Mouse (Mus musculus) spleen, adult 18-20 months (tissue): ENCODE data around the gene Gm49383.
A peak's percentile ranks its signal among the peaks of the same experiment; 100 is the strongest.
"Not testable (repeated sequence)": the region's sequence is repeated elsewhere in the genome, so short reads cannot be mapped to it uniquely, and the experiment has no call there.

Source experiments
- DNase-seq, 2 experiments: peaks; one replicate each; pipeline ENCODE4 v3.0.0; 2022; ENCODE audit warnings: mixed read lengths in 2 of 2

The Gm49383 gene

GRCm38 (mm10) chr12:69198164-69198535 lies 1.2 kb upstream of the Gm49383 start, which contains the start of gene Dnaaf2:
Gene Dnaaf2, minus strand, starts transcription at chr12:69198429.
- peak in 1 of 2 experiments; percentile 57 for DNase-seq

- DNase-seq, result peak; percentile 39 to 60
These were observed 667 bp upstream of the Gm49383 start for GRCm38 (mm10) chr12:69197378-69198163.

- no peak for DNase-seq
These were observed 4.3 kb downstream of the Gm49383 start for GRCm38 (mm10) chr12:69192637-69193036.

- DNase-seq, result no peak
These were observed 5.5 kb downstream of the Gm49383 start for GRCm38 (mm10) chr12:69191396-69191795.

- DNase-seq, result no peak
These were observed 6.4 kb downstream of the Gm49383 start for GRCm38 (mm10) chr12:69190522-69190921.

GRCm38 (mm10) chr12:69190074-69190473 lies 6.8 kb downstream of the Gm49383 start:
- DNase-seq, result no peak

GRCm38 (mm10) chr12:69186811-69187471 lies 10.0 kb downstream of the Gm49383 start:
- no peak for DNase-seq

- no peak for DNase-seq
These were observed 11.5 kb downstream of the Gm49383 start for GRCm38 (mm10) chr12:69185371-69185770.

GRCm38 (mm10) chr12:69184342-69185295 lies 12.3 kb downstream of the Gm49383 start:
- peak; percentile 57 to 70 for DNase-seq

GRCm38 (mm10) chr12:69183583-69184308 lies 13.2 kb downstream of the Gm49383 start, which contains the start of the genes Rpl36al and Mgat2:
Gene Rpl36al, minus strand, starts transcription at chr12:69184083.
Gene Mgat2, plus strand, starts transcription at chr12:69184157.
- peak; percentile 96 to 99 for DNase-seq

- DNase-seq, result no peak
These were observed 15.1 kb downstream of the Gm49383 start for GRCm38 (mm10) chr12:69181800-69182199.

GRCm38 (mm10) chr12:69179371-69179770 lies 17.5 kb downstream of the Gm49383 start:
- DNase-seq, result no peak

- no peak for DNase-seq
These were observed 19.4 kb downstream of the Gm49383 start for GRCm38 (mm10) chr12:69177526-69177925.

- no peak for DNase-seq
These were observed 20.9 kb downstream of the Gm49383 start for GRCm38 (mm10) chr12:69175975-69176374.

GRCm38 (mm10) chr12:69171307-69171706 lies 25.6 kb downstream of the Gm49383 start:
- DNase-seq, result no peak

GRCm38 (mm10) chr12:69168461-69169106 lies 28.3 kb downstream of the Gm49383 start, which contains the start of gene Lrr1:
Gene Lrr1, plus strand, starts transcription at chr12:69168814.
- DNase-seq, result peak; percentile 69 to 86

GRCm38 (mm10) chr12:69167656-69168460 lies 29.0 kb downstream of the Gm49383 start:
- no peak for DNase-seq

- DNase-seq, result not testable (repeated sequence)
These were observed 29.9 kb downstream of the Gm49383 start for GRCm38 (mm10) chr12:69166861-69167581.

GRCm38 (mm10) chr12:69164904-69165303 lies 32.0 kb downstream of the Gm49383 start:
- no peak for DNase-seq

- DNase-seq, result not testable (repeated sequence)
These were observed 33.3 kb downstream of the Gm49383 start for GRCm38 (mm10) chr12:69163586-69163985.
